Comparison of ENCODE assay signal across 12 mouse cellular contexts in the genomic region with DNA sequence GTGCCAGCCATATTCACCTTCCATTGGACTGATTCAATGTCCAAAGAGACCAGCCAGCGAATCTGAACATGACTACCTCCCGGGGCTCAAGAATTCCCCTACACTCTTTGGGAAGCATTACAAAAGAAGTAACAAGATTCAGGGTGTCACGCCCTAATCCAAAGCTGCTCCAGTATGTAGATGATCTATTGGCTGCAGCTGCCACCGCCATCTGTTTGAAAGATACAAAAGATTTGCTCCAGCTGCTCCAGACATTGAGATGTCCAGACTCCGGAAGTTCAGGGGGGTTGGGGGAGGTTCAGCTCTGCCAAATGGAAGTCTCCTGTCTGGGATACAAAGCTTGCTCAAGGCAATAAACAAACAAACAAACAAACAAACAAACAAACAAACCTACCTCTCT. TPM values are rescaled to one million over a fixed set of nuclear protein-coding genes. Genes with fewer than 3 reads are reported as not detected.
A peak's percentile ranks its signal among the peaks of the same experiment; 100 is the strongest.
DNase-seq lines count a peak whose midpoint lies in the region; ATAC-seq and TF ChIP-seq lines count a peak whose summit lies in the region.
"Had no signal": no experiment of that assay in that cellular context is flagged by ENCODE, and none has a peak within 500 bp of the region (broad histone marks: within the 10 kb centered on the region; RNA-seq: fewer than 3 reads in every experiment).

No protein-coding gene starts in this region.

- intact Hi-C loops in gastrocnemius, postnatal 36 days (cut with DNase I): loop anchor here (5.0 to 10.0 kb wide), 2 partner anchors 241 to 358 kb away; no protein-coding TSS in a partner anchor

- H3K4me3 ChIP-seq in hindbrain, embryonic 10.5 days: no peak overlapping the region
- no peak overlapping the region for H3K4me3 ChIP-seq in hindbrain, embryonic 12.5 days
- no peak overlapping the region for H3K4me3 ChIP-seq in midbrain, embryonic 10.5 days
- H3K4me3 ChIP-seq in midbrain, embryonic 16.5 days (ENCODE audit: low read depth, low read length): no peak overlapping the region
- H3K4me3 ChIP-seq in embryonic facial prominence, embryonic 12.5 days: no peak overlapping the region
- no peak overlapping the region for H3K4me3 ChIP-seq in myocyte

- ATAC-seq in hindbrain, embryonic 12.5 days (ENCODE audit: low FRiP score): no peak
- ATAC-seq in midbrain, embryonic 16.5 days: no peak
- no peak for ATAC-seq in embryonic facial prominence, embryonic 12.5 days (ENCODE audit: insufficient number of reproducible peaks, insufficient read depth, low FRiP score, low TSS enrichment)
- no peak for ATAC-seq in granulocyte monocyte progenitor cell, adult 5-6 weeks (replicated peaks; ENCODE audit: poor library complexity, severe bottlenecking)

- H3K9ac ChIP-seq in hindbrain, embryonic 12.5 days: no peak overlapping the region
- H3K9ac ChIP-seq in midbrain, embryonic 16.5 days (ENCODE audit: low read depth, low read length): no peak overlapping the region
- H3K9ac ChIP-seq in embryonic facial prominence, embryonic 12.5 days: no peak overlapping the region

- no peaks in the 10 kb centered on the region for H3K79me2 ChIP-seq in myocyte (ENCODE audit: control insufficient read depth, insufficient read depth)

- H3K27me3 ChIP-seq in hindbrain, embryonic 10.5 days (ENCODE audit: insufficient read depth, poor library complexity, severe bottlenecking): no peaks in the 10 kb centered on the region
- H3K27me3 ChIP-seq in hindbrain, embryonic 12.5 days: no peaks in the 10 kb centered on the region
- H3K27me3 ChIP-seq in midbrain, embryonic 10.5 days (ENCODE audit: low read depth, poor library complexity, severe bottlenecking): no peaks in the 10 kb centered on the region
- H3K27me3 ChIP-seq in midbrain, embryonic 16.5 days (ENCODE audit: control insufficient read depth, insufficient read depth, low read depth, low read length): no peaks in the 10 kb centered on the region
- no peaks in the 10 kb centered on the region for H3K27me3 ChIP-seq in embryonic facial prominence, embryonic 12.5 days
- H3K27me3 ChIP-seq in myocyte (ENCODE audit: control insufficient read depth, insufficient read depth, insufficient read length): no peaks in the 10 kb centered on the region

- peak; percentile 57 for DNase-seq in hindbrain, embryonic 10.5 days (ENCODE audit: low spot score)
- DNase-seq in midbrain, embryonic 10.5 days (ENCODE audit: low spot score): peak; percentile 52
- DNase-seq in gastrocnemius, postnatal 36 days: no peak
- DNase-seq: cerebellum, adult 9-11 months; kidney, adult 8-10 months; thymus, postnatal 4 days had no signal

- no peak overlapping the region for H3K4me2 ChIP-seq in hindbrain, embryonic 12.5 days (replicated peaks)
- H3K4me2 ChIP-seq in midbrain, embryonic 16.5 days (ENCODE audit: low read length): no peak overlapping the region
- H3K4me2 ChIP-seq in embryonic facial prominence, embryonic 12.5 days (replicated peaks): no peak overlapping the region
- H3K4me2 ChIP-seq in myocyte (ENCODE audit: low read depth): peak overlapping the region; percentile 56
- H3K4me2 ChIP-seq: liver, embryonic 11.5 days had no signal

- WGBS in hindbrain, embryonic 10.5 days: 53% methylated on average over 5 of the region's 5 CpGs
- WGBS in hindbrain, embryonic 12.5 days: 35% methylated on average over 5 of the region's 5 CpGs
- WGBS in midbrain, embryonic 10.5 days: 61% methylated on average over 5 of the region's 5 CpGs
- 19% methylated on average over 5 of the region's 5 CpGs for WGBS in midbrain, embryonic 16.5 days
- 63% methylated on average over 5 of the region's 5 CpGs for WGBS in embryonic facial prominence, embryonic 12.5 days

- no peak overlapping the region for H3ac ChIP-seq in myocyte (ENCODE audit: control insufficient read depth, insufficient read length)

- no peaks in the 10 kb centered on the region for H3K36me3 ChIP-seq in hindbrain, embryonic 10.5 days
- no peaks in the 10 kb centered on the region for H3K36me3 ChIP-seq in hindbrain, embryonic 12.5 days
- no peaks in the 10 kb centered on the region for H3K36me3 ChIP-seq in midbrain, embryonic 10.5 days
- no peaks in the 10 kb centered on the region for H3K36me3 ChIP-seq in midbrain, embryonic 16.5 days (ENCODE audit: control insufficient read depth, insufficient read depth, low read length)
- no peaks in the 10 kb centered on the region for H3K36me3 ChIP-seq in embryonic facial prominence, embryonic 12.5 days
- H3K36me3 ChIP-seq in myocyte (ENCODE audit: control insufficient read depth, insufficient read depth): no peaks in the 10 kb centered on the region

- TF ChIP-seq POLR2A in myocyte (IDR thresholded peaks at IDR 0.05; ENCODE audit: insufficient read length, low read depth): no peak

- peak overlapping the region; percentile 46; the same call in 1 of the 2 replicates for H3K27ac ChIP-seq in hindbrain, embryonic 10.5 days
- H3K27ac ChIP-seq in hindbrain, embryonic 12.5 days: no peak overlapping the region
- peak overlapping the region; percentile 53 for H3K27ac ChIP-seq in midbrain, embryonic 10.5 days (replicated peaks)
- no peak overlapping the region for H3K27ac ChIP-seq in midbrain, embryonic 16.5 days (ENCODE audit: low read length)
- 0 out of 2 replicates have a peak overlapping the region, but pooled peaks have one; percentile 51 for H3K27ac ChIP-seq in embryonic facial prominence, embryonic 12.5 days

- no peaks in the 10 kb centered on the region for H3K9me3 ChIP-seq in hindbrain, embryonic 10.5 days
- H3K9me3 ChIP-seq in hindbrain, embryonic 12.5 days (replicated peaks): no peaks in the 10 kb centered on the region
- H3K9me3 ChIP-seq in midbrain, embryonic 10.5 days (replicated peaks): no peaks in the 10 kb centered on the region
- no peaks in the 10 kb centered on the region for H3K9me3 ChIP-seq in midbrain, embryonic 16.5 days (replicated peaks; ENCODE audit: control insufficient read depth, low read length, poor library complexity, severe bottlenecking)
- no peaks in the 10 kb centered on the region for H3K9me3 ChIP-seq in embryonic facial prominence, embryonic 12.5 days

- peaks cover 30% of the 10 kb centered on the region for H3K4me1 ChIP-seq in hindbrain, embryonic 10.5 days (replicated peaks)
- H3K4me1 ChIP-seq in hindbrain, embryonic 12.5 days: peaks cover 18% of the 10 kb centered on the region
- H3K4me1 ChIP-seq in midbrain, embryonic 10.5 days: peaks cover 30% of the 10 kb centered on the region
- H3K4me1 ChIP-seq in midbrain, embryonic 16.5 days (ENCODE audit: control insufficient read depth, insufficient read depth, low read length): peaks cover 4% of the 10 kb centered on the region; the same call in 1 of the 2 replicates
- peaks cover 6% of the 10 kb centered on the region for H3K4me1 ChIP-seq in embryonic facial prominence, embryonic 12.5 days

TF ChIP-seq in myocyte, 11 proteins besides CTCF, POLR2A, EP300 and RAD21:
- no peak for TF ChIP-seq CEBPB (IDR thresholded peaks at IDR 0.05; ENCODE audit: insufficient read depth, poor library complexity, severe bottlenecking)
- peak; percentile 98 to 99 (median 99) for TF ChIP-seq MYOD1 (IDR thresholded peaks at IDR 0.05; ENCODE audit: control insufficient read depth in 1 of 3, insufficient read length in 2 of 3, low read depth in 2 of 3)
- TF ChIP-seq E2F4 (IDR thresholded peaks at IDR 0.05; ENCODE audit: insufficient read depth): peak; percentile 11
- peak; percentile 93 for TF ChIP-seq TCF3 (IDR thresholded peaks at IDR 0.05; ENCODE audit: insufficient read length, low read depth)
- TF ChIP-seq SRF (IDR thresholded peaks at IDR 0.05; ENCODE audit: control insufficient read depth, insufficient read length, low read depth): no peak
- TF ChIP-seq TCF12 (IDR thresholded peaks at IDR 0.05; ENCODE audit: insufficient read depth, poor library complexity, severe bottlenecking): peak; percentile 99
- TF ChIP-seq MYOG (IDR thresholded peaks at IDR 0.05; ENCODE audit: control insufficient read depth in 1 of 3, insufficient read depth in 1 of 3, insufficient read length in 2 of 3, low read depth in 2 of 3): peak; percentile 52 to 97 (median 93)
- TF ChIP-seq REST (IDR thresholded peaks at IDR 0.05; ENCODE audit: insufficient read depth, insufficient read length): no peak
TF ChIP-seq in myocyte: peak in this region for 5.

RNA-seq across cellular contexts. Expression of gene 1110038F14Rik, which starts 28.3 kb away (rescaled TPM):
- 80.6 and 81.1 TPM in 2 replicates for polyA plus RNA-seq in hindbrain, embryonic 10.5 days (2016; fragmentation: Nextera tagmentation; extraction: Ambion mirVana)
- polyA plus RNA-seq in hindbrain, embryonic 12.5 days (2016; fragmentation: Nextera tagmentation; extraction: Ambion mirVana): 70.2 and 72.4 TPM in 2 replicates
- 76.4 and 79.9 TPM in 2 replicates for polyA plus RNA-seq in midbrain, embryonic 10.5 days (2016; fragmentation: Nextera tagmentation; extraction: Ambion mirVana)
- 42.8 and 43.2 TPM in 2 replicates for polyA plus RNA-seq in midbrain, embryonic 16.5 days (2015; fragmentation: Nextera tagmentation; extraction: Ambion mirVana)
- 88.5 and 92.8 TPM in 2 replicates for polyA plus RNA-seq in embryonic facial prominence, embryonic 12.5 days (2016; fragmentation: Nextera tagmentation; extraction: Ambion mirVana)
- 59.6 TPM for polyA plus RNA-seq in myocyte (2012; fragmentation: generic; extraction: Trizol)
- total RNA-seq in granulocyte monocyte progenitor cell, adult 5-6 weeks (2014; fragmentation: Nextera tagmentation): 30.4 and 44.8 TPM in 2 replicates
- total RNA-seq in granulocyte monocyte progenitor cell, adult 5-6 weeks (2017): 36.8 and 39.8 TPM in 2 replicates
- total RNA-seq in gastrocnemius, postnatal 36 days (2021): 10 to 100 TPM; 15.3 to 15.7 TPM

RNA-seq across cellular contexts. Expression of gene Zfp647, which starts 51.4 kb away (rescaled TPM):
- polyA plus RNA-seq in hindbrain, embryonic 10.5 days (2016; fragmentation: Nextera tagmentation; extraction: Ambion mirVana): 30.3 and 32.6 TPM in 2 replicates
- polyA plus RNA-seq in hindbrain, embryonic 12.5 days (2016; fragmentation: Nextera tagmentation; extraction: Ambion mirVana): 24.1 and 25.6 TPM in 2 replicates
- polyA plus RNA-seq in midbrain, embryonic 10.5 days (2016; fragmentation: Nextera tagmentation; extraction: Ambion mirVana): 31.7 and 32.1 TPM in 2 replicates
- 21.7 and 23.0 TPM in 2 replicates for polyA plus RNA-seq in midbrain, embryonic 16.5 days (2015; fragmentation: Nextera tagmentation; extraction: Ambion mirVana)
- polyA plus RNA-seq in embryonic facial prominence, embryonic 12.5 days (2016; fragmentation: Nextera tagmentation; extraction: Ambion mirVana): 28.6 and 28.7 TPM in 2 replicates
- 6.5 TPM for polyA plus RNA-seq in myocyte (2012; fragmentation: generic; extraction: Trizol)
- 5.3 and 11.7 TPM in 2 replicates for total RNA-seq in granulocyte monocyte progenitor cell, adult 5-6 weeks (2014; fragmentation: Nextera tagmentation)
- 1.2 and 3.8 TPM in 2 replicates for total RNA-seq in granulocyte monocyte progenitor cell, adult 5-6 weeks (2017)
- total RNA-seq in gastrocnemius, postnatal 36 days (2021): 1 to 10 TPM; 1.9 TPM

Comparison
In these comparisons a context has a peak if more than half of its experiments do, and no peak if none do; other contexts are left out.
1. H3K27ac ChIP-seq: peak in hindbrain, embryonic 10.5 days (single experiment), midbrain, embryonic 10.5 days (single experiment) and embryonic facial prominence, embryonic 12.5 days (single experiment); none in hindbrain, embryonic 12.5 days (single experiment) and midbrain, embryonic 16.5 days (single experiment).
2. DNase-seq: peak in hindbrain, embryonic 10.5 days (single experiment) and midbrain, embryonic 10.5 days (single experiment); none in gastrocnemius, postnatal 36 days (0 of 2).